Mouse (Mus musculus) megakaryocyte, embryonic 14.5 days (primary cell): ENCODE data around the gene Zfp787.
A peak's percentile ranks its signal among the peaks of the same experiment; 100 is the strongest.

Experiments used
- FLI1 ChIP-seq: IDR thresholded peaks from 2 replicates; pipeline ENCODE4 v1.6.1; 2012; ENCODE audit warnings: low read length, inconsistent platforms, mixed read lengths
- GATA1 ChIP-seq: IDR thresholded peaks from 3 replicates; pipeline ENCODE4 v1.6.1; 2012; ENCODE audit warnings: mixed read lengths, low read length, inconsistent platforms, borderline replicate concordance

DNA sequence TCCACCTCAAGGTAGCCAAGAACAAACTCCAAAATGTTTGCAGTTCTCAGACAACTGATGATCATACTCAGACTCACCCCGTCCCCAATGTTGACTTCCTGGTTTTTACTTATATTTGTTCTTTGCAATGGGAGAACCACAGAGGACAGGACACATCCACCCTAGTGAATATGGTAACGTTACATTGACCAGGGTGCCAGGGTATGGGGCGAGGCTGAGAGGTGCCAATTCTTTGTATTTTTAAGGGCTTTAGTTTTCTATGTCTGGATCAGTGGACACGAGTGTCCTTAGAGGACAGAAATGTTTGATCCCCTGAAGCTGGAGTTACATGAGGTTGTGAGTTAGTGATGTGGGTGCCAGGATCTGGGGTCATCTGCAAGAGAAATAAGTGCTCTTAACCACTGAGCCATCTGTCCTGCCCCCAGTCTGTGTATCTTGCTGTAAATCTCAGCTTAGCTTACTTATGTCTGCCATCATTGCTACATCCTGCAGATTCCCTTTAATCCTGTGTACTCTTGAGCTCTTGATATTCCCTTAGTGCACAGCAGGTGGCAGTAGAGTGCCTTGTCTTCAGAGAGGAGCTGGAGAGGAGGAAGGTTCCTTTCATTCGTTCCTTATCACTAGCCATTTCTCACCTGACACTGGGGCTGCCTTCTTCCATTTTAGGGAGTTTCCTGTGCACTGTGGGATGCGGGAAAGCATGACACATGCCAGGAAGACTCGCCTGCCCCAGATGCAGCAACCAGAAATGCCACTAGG, 28.9 kb downstream of the Zfp787 start:
- TF ChIP-seq GATA1 (peak; percentile 13; the same call in 1 of the 3 replicates), FLI1 (no peak)
